Mouse (Mus musculus) macrophage (primary cell): ENCODE data around the gene Ptprm. TPM values are rescaled to one million over a fixed set of nuclear protein-coding genes. Genes with fewer than 3 reads are reported as not detected.

Experiments
- H3K27ac ChIP-seq: fragments of 350-480 bp; formaldehyde crosslinking; 2 replicates; pipeline ENCODE4 v1.9.0; 2021
- H3K36me3 ChIP-seq: fragments of 350-480 bp; formaldehyde crosslinking; 2 replicates; pipeline ENCODE4 v1.9.0; 2021; ENCODE audit errors: inconsistent target
- H3K4me3 ChIP-seq: fragments of 350-480 bp; formaldehyde crosslinking; 2 replicates; pipeline ENCODE4 v1.9.0; 2021; ENCODE audit errors: inconsistent target
- H3K79me2 ChIP-seq: fragments of 350-480 bp; formaldehyde crosslinking; 2 replicates; pipeline ENCODE4 v1.9.0; 2021; ENCODE audit errors: inconsistent target
- WGBS: methylation state at CpG from one replicate; pipeline ENCODE4 v1.1.7; 2026; ENCODE audit warnings: inconsistent platforms; ENCODE audit not compliant: missing documents; 5-methylcytosine and 5-hydroxymethylcytosine counted together
- polyA plus RNA-seq: library from polyadenylated mRNA; stranded (reverse); fragments of 250-400 nt; gene quantifications from 3 replicates; pipeline ENCODE4 v1.2.4, GENCODE M21; 2018; ENCODE audit warnings: inconsistent platforms

Gene Ptprm
- polyA plus RNA-seq, 1 experiment from 2014 or later = 2.2 TPM

DNA sequence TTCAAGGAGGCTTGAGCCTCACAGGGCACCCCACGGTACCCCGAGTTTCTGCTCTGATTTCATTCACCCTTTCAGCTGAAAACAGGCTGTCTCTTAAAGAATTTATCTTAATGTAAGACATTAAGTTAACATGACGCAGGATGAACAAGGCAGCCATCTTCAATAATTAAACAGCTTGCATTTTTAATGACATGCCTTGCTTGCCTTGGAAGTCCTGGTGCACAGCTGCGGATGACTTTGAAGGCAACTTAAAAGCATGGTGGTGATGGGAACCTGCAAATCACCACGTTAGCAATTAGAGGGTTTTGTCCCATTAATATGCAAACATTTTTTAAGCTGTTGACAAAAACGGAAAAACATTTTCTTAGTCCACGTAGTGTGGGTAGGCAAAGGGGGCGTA, 607.8 kb downstream of the Ptprm start:
- no peak overlapping the region for H3K27ac ChIP-seq
- H3K4me3 ChIP-seq = no peak overlapping the region
- WGBS = 94% methylated on average over 8 of the region's 8 CpGs
- H3K79me2 ChIP-seq = no peaks in the 10 kb centered on the region
- no peaks in the 10 kb centered on the region for H3K36me3 ChIP-seq

DNA sequence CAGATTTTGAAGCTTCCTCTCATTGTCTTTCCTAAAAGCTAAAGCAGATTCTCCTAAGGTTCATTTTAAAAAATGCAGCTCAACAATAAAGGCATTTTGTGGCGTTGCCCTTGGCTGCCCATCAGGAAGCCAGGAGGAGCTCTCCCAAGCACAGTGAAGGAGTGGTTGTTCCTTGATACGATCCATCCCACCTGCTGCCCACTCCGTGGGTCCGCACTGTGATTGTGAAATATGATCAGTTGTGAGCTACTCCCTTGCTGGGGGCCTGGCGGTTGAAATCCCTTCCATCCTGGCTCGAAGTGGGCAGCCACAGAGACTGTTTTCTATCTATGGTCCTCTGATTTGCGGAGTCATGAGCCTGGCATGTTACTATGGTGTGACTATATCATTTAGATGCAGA, 610.9 kb downstream of the Ptprm start:
- 87% methylated on average over 7 of the region's 7 CpGs for WGBS
- Histone ChIP-seq H3K27ac (no peak overlapping the region), H3K36me3 (no peaks in the 10 kb centered on the region), H3K79me2 (no peaks in the 10 kb centered on the region), H3K4me3 (no peak overlapping the region)

GRCm38 (mm10) chr17:66738779-66739345, 615.4 kb downstream of the Ptprm start:
- WGBS = 86% methylated on average over 8 of the region's 8 CpGs
- H3K27ac ChIP-seq = no peak overlapping the region
- H3K4me3 ChIP-seq = no peak overlapping the region
- H3K79me2 ChIP-seq = no peaks in the 10 kb centered on the region
- no peaks in the 10 kb centered on the region for H3K36me3 ChIP-seq

- no peaks in the 10 kb centered on the region for H3K36me3 ChIP-seq
- 97% methylated on average over 6 of the region's 6 CpGs for WGBS
- H3K79me2 ChIP-seq = no peaks in the 10 kb centered on the region
- H3K4me3 ChIP-seq = no peak overlapping the region
- no peak overlapping the region for H3K27ac ChIP-seq
These were observed 615.9 kb downstream of the Ptprm start for GRCm38 (mm10) chr17:66738331-66738730.

DNA sequence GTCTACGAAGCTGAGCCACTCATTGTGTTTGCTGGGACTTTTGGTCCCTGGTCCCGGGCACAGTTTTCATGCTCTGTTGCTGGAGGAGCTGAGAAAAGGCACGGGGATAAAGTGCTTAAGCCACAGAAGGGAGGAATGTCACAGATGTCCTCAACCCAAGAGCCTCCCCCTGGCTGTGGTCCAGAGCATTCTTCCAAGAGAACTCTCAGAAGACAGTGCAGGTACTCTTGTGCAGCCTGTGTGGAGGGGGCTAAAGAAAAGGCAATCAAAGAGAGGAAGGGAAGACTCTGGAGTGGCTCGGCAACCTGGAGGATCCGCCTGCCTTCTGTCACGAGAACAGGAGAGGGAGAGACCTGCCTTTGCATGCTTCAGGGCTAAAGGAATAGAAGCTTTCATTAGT, 617.8 kb downstream of the Ptprm start:
- Histone ChIP-seq H3K27ac (no peak overlapping the region), H3K4me3 (no peak overlapping the region), H3K36me3 (no peaks in the 10 kb centered on the region), H3K79me2 (no peaks in the 10 kb centered on the region)
- WGBS = 83% methylated on average over 6 of the region's 6 CpGs

DNA sequence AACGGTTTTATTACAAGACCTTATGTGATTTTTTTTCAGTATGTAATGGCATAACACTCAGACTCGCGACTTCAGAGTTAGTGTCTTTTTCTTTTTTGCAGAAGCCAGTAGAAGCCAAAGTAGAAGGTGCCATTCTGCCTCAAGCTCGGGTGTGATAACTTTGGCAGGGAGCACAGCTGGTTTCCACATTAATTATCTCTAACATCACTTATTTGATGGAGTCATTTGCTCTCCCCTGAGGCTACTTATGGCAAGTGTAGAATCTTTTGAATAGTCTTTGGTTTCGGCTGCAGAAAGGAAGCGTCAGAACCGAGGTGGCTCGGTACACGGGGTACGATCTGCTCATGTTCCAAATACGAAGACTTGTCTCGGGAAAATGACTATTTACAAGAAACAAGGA, 620.7 kb downstream of the Ptprm start:
- Histone ChIP-seq H3K79me2 (no peaks in the 10 kb centered on the region), H3K27ac (no peak overlapping the region), H3K36me3 (no peaks in the 10 kb centered on the region), H3K4me3 (no peak overlapping the region)
- 95% methylated on average over 12 of the region's 12 CpGs for WGBS

DNA sequence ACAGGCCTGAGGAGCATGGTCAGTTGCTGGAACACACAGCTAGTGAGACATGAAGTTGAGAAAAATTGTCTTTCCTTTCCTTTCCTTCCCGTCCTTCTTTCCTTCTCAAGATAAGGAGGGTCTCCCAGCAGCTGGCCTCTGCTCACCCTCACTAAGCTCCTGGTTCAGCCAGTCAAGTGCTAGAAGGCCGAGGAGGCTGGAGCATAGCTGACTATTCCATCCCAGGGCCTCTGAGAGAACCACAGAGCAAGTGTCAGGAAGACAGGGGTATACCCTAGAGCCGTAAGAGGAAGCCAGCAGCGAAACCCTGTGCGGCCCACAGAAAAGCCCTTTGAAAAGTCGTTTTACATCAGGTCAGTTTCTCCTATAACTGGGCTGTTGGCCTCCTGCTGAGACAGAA, 624.3 kb downstream of the Ptprm start:
- no peak overlapping the region for H3K27ac ChIP-seq
- 71% methylated on average over 6 of the region's 6 CpGs for WGBS
- no peak overlapping the region for H3K4me3 ChIP-seq

GRCm38 (mm10) chr17:66720992-66721351, 633.3 kb downstream of the Ptprm start:
- no peak overlapping the region for H3K4me3 ChIP-seq
- H3K36me3 ChIP-seq = no peaks in the 10 kb centered on the region
- no peak overlapping the region for H3K27ac ChIP-seq
- 94% methylated on average over 9 of the region's 9 CpGs for WGBS
- no peaks in the 10 kb centered on the region for H3K79me2 ChIP-seq

More for the DNA sequence above, 624.3 kb downstream of the Ptprm start:
- H3K79me2 ChIP-seq = no peaks in the 10 kb centered on the region
- no peaks in the 10 kb centered on the region for H3K36me3 ChIP-seq

DNA sequence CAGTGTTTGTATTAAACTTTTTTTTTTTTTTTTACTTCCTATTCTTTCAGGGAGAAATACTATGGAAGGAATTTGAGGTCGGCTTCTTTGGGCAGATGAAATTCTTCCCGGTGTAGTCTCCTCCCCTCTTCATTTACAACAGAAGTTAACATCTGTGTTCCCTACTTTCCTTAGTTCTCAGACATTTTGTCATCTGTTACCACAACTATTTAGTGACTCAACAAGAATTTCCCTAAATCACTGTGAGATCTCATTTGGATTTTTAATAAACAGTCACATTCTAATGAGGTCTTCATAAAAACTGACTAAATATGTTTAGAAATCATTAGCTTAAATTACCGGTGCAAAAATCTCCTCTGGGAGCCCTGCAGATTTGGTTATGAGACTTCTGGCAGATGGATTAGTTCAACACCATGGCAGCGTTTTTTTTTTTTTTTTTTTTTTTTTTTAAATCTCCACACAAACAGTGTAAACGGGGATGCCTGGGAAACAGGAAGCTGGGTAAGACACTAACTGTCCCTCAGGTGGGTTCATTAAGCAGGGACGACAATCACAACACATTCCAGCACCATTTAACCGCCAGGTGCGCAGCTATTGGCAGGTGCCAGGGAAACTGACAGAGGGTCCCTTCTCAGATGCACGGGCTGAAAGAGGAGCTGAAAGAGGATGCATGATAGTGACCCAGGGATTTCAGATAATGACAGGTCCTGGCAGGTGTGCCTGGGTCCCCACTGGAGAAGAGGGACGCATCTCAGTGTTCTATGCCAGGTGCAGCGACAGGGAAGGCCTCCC, 633.9 kb downstream of the Ptprm start:
- WGBS = 81% methylated on average over 11 of the region's 11 CpGs

DNA sequence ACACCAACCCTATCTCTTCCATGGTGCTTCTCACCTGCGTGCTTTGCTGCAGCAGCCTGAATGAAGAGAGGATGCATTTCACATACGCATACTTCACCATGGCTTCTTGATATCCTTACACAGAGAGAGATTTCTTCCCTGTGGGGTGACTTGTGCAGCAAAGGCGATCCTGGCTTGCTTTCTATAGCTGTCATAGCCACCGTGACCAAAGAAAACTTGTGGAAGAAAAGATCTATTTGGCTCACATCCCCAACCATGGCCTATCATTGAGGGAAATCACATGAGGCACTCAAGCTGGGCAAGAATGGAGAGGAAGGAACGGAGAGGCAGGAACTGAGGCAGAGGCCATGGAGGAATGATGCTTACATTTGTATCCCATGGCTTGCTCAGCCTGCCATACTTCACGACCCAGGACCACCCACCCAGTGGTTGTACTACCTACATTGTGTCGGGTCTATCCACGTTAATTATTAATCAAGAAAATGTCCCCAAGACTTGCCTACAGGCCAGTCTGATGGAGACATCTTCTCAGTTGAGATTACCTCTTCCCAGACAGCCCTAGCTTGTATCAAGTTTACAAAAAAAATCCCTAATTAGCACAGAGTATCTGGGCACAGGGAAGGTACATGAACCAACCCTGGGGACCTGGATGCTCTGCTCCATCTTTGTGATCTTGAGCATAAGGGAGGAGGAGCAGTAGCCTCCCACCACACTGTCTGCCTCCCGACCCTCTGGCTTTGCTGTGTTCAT, 641.6 kb downstream of the Ptprm start:
- peak overlapping the region; percentile 100 for H3K27ac ChIP-seq
- no peaks in the 10 kb centered on the region for H3K79me2 ChIP-seq
- no peak overlapping the region for H3K4me3 ChIP-seq
- H3K36me3 ChIP-seq = no peaks in the 10 kb centered on the region
- 93% methylated on average over 9 of the region's 9 CpGs for WGBS

More for the DNA sequence above, 633.9 kb downstream of the Ptprm start:
- no peak overlapping the region for H3K4me3 ChIP-seq
- H3K79me2 ChIP-seq = no peaks in the 10 kb centered on the region
- no peaks in the 10 kb centered on the region for H3K36me3 ChIP-seq
- H3K27ac ChIP-seq = no peak overlapping the region

DNA sequence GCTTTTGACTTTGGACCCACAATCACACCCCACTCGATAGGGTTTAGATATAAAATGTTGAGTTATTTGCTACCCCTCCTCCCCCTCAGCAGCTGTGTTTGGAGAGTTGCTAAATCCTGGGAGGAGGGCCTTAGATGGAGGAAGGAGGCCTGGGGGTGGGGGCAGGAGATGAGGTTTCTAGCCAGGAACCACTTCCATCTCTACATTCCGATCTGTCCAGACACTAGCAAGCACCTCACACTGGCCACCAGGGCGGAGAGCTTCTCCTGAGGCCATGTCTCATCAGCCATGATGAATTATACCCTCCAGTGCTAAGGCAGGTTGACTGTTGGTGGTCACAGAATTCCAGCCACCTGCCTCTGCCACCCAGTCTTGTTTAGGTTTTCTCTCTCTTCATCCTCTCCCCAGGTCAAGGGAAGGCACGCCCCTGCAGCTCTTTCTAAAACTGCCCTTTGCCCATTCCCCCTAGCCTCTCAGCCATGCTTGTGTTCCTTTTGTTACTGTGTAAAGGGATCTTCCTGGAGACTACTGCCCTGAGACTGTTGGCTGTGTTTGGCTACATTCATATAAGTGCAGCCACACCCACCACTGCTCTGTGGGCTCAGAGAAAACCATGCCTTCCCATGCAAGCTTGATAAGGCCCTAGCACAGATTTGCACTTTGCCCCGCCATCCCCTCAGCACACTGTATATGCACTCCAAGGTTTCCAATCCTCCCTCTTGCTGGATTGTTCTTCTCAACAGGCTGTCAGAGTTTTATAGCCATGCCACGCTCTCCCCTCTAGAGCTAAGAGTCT, 642.8 kb downstream of the Ptprm start:
- no peaks in the 10 kb centered on the region for H3K79me2 ChIP-seq
- no peak overlapping the region for H3K4me3 ChIP-seq
- WGBS = 49% methylated on average over 6 of the region's 6 CpGs
- H3K27ac ChIP-seq = peak overlapping the region; percentile 100
- H3K36me3 ChIP-seq = no peaks in the 10 kb centered on the region

GRCm38 (mm10) chr17:66710568-66710967, 643.7 kb downstream of the Ptprm start:
- WGBS = 4% methylated on average over 4 of the region's 4 CpGs
- Histone ChIP-seq H3K36me3 (no peaks in the 10 kb centered on the region), H3K4me3 (no peak overlapping the region), H3K27ac (peak overlapping the region; percentile 100), H3K79me2 (no peaks in the 10 kb centered on the region)

- Histone ChIP-seq H3K36me3 (no peaks in the 10 kb centered on the region), H3K79me2 (no peaks in the 10 kb centered on the region), H3K4me3 (no peak overlapping the region), H3K27ac (peak overlapping the region; percentile 100)
- WGBS = 93% methylated on average over 4 of the region's 4 CpGs
These were observed 645.5 kb downstream of the Ptprm start for GRCm38 (mm10) chr17:66708748-66709147.

DNA sequence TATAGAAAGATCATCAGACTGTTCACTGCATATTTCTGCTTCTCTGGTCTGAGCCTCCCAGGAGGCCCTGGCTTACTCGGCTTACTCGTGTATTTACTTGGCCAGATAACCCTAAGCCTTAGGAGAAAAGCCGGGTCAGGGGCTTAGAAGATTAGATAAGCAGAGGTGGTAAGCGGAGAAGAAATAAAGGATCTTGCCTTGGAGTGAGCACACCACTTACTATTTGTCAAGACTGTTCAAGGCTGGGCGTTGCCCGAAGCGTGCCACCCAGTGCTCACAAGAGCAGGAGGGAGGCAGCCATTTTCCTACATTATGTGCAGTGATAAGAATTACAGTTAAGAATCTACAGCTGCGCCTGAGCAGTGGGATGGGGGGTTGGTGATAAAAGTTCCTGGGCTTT, 646.6 kb downstream of the Ptprm start:
- peak overlapping the region; percentile 89 for H3K27ac ChIP-seq
- no peaks in the 10 kb centered on the region for H3K36me3 ChIP-seq
- no peak overlapping the region for H3K4me3 ChIP-seq
- no peaks in the 10 kb centered on the region for H3K79me2 ChIP-seq
- WGBS = 96% methylated on average over 8 of the region's 8 CpGs
